18 mouse cellular contexts compared by ENCODE assay signal in the genomic region with DNA sequence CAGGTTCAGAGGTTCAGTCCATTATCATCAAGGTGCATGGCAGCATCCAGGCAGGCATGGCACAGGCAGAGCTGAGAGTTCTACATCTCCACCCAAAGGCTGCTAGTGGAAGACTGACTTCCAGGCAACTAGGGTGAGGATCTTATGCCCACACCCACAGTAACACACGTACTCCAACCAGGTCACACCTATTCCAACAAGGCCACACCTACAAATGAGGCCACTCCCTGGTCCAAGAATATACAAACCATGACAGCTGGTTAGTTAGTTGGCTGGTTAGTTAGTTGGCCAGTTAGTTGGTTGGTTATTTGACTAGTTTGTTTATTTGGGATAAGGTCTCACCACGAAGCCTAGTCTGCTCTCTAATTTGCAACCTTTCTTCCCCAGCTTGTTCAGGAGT. TPM values are rescaled to one million over a fixed set of nuclear protein-coding genes. Genes with fewer than 3 reads are reported as not detected.
DNase-seq lines count a peak whose midpoint lies in the region; ATAC-seq and TF ChIP-seq lines count a peak whose summit lies in the region.
"Had no signal": no experiment of that assay in that cellular context is flagged by ENCODE, and none has a peak within 500 bp of the region (broad histone marks: within the 10 kb centered on the region; RNA-seq: fewer than 3 reads in every experiment).

No protein-coding gene starts in this region.

- no peak overlapping the region for H3K4me3 ChIP-seq in forebrain, embryonic 14.5 days (ENCODE audit: low read depth, low read length)
- no peak overlapping the region for H3K4me3 ChIP-seq in forebrain, embryonic 13.5 days
- no peak overlapping the region for H3K4me3 ChIP-seq in heart, embryonic 12.5 days
- H3K4me3 ChIP-seq in cortical plate, adult 2 months (ENCODE audit: insufficient read depth, low read length) = no peak overlapping the region
- H3K4me3 ChIP-seq: heart, embryonic 15.5 days; hindbrain, embryonic 10.5 days; hindbrain, embryonic 13.5 days; intestine, embryonic 15.5 days had no signal

- no peaks in the 10 kb centered on the region for H3K4me1 ChIP-seq in forebrain, embryonic 14.5 days (ENCODE audit: control insufficient read depth, insufficient read depth, low read length)
- peaks cover 4% of the 10 kb centered on the region; the same call in 1 of the 2 replicates for H3K4me1 ChIP-seq in forebrain, embryonic 13.5 days
- H3K4me1 ChIP-seq in heart, embryonic 12.5 days (replicated peaks) = no peaks in the 10 kb centered on the region; the same call in 1 of the 2 replicates
- no peaks in the 10 kb centered on the region for H3K4me1 ChIP-seq in cortical plate, adult 2 months (ENCODE audit: control insufficient read depth, insufficient read depth, low read length)
- H3K4me1 ChIP-seq: intestine, embryonic 15.5 days had no signal

- DNase-seq in forebrain, embryonic 14.5 days (ENCODE audit: low spot score) = no peak
- peak; percentile 78 for DNase-seq in heart, adult 11 months
- DNase-seq in spleen, postnatal 4 days (ENCODE audit: low spot score in 2 of 2) = no peak
- DNase-seq: adrenal gland, adult 2 months; adrenal gland, postnatal 14 days; gastrocnemius, postnatal 10 days; gastrocnemius, postnatal 36 days; heart, postnatal 10 days; heart, postnatal 36 days; kidney, adult 11 months had no signal

- 78% methylated on average over 2 of the region's 2 CpGs for WGBS in forebrain, embryonic 14.5 days
- WGBS in forebrain, embryonic 13.5 days = 81% methylated on average over 2 of the region's 2 CpGs
- WGBS in heart, embryonic 12.5 days = 82% methylated on average over 2 of the region's 2 CpGs

- no peak for TF ChIP-seq POLR2A in cortical plate, adult 2 months (IDR thresholded peaks at IDR 0.05; ENCODE audit: extremely low read depth, insufficient read depth, low read length)

- H3K4me2 ChIP-seq in forebrain, embryonic 14.5 days (ENCODE audit: low read length) = no peak overlapping the region
- H3K4me2 ChIP-seq in forebrain, embryonic 13.5 days = no peak overlapping the region
- H3K4me2 ChIP-seq in heart, embryonic 12.5 days = no peak overlapping the region
- H3K4me2 ChIP-seq: heart, embryonic 11.5 days; heart, embryonic 15.5 days; hindbrain, embryonic 13.5 days; intestine, embryonic 15.5 days had no signal

- H3K36me3 ChIP-seq in forebrain, embryonic 14.5 days (ENCODE audit: control insufficient read depth, insufficient read depth, low read length) = no peaks in the 10 kb centered on the region
- no peaks in the 10 kb centered on the region for H3K36me3 ChIP-seq in forebrain, embryonic 13.5 days (ENCODE audit: poor library complexity, severe bottlenecking)
- H3K36me3 ChIP-seq in heart, embryonic 12.5 days = no peaks in the 10 kb centered on the region
- H3K36me3 ChIP-seq: heart, embryonic 15.5 days; hindbrain, embryonic 10.5 days; hindbrain, embryonic 13.5 days; intestine, embryonic 15.5 days had no signal

- no peak for TF ChIP-seq CTCF in cortical plate, adult 2 months (IDR thresholded peaks at IDR 0.05; ENCODE audit: extremely low read depth, insufficient read depth, low read length)

- H3K9ac ChIP-seq in forebrain, embryonic 14.5 days (ENCODE audit: low read length) = no peak overlapping the region
- no peak overlapping the region for H3K9ac ChIP-seq in forebrain, embryonic 13.5 days
- no peak overlapping the region for H3K9ac ChIP-seq in heart, embryonic 12.5 days
- H3K9ac ChIP-seq: heart, embryonic 15.5 days; hindbrain, embryonic 13.5 days; intestine, embryonic 15.5 days had no signal

- no peaks in the 10 kb centered on the region for H3K9me3 ChIP-seq in forebrain, embryonic 14.5 days (replicated peaks; ENCODE audit: control insufficient read depth, low read length)
- no peaks in the 10 kb centered on the region for H3K9me3 ChIP-seq in forebrain, embryonic 13.5 days (replicated peaks)
- H3K9me3 ChIP-seq in heart, embryonic 12.5 days (replicated peaks) = no peaks in the 10 kb centered on the region
- H3K9me3 ChIP-seq: heart, embryonic 15.5 days; hindbrain, embryonic 10.5 days; hindbrain, embryonic 13.5 days; intestine, embryonic 15.5 days had no signal

- 0 out of 2 replicates have a peak overlapping the region, but pooled peaks have one; percentile 24 for H3K27ac ChIP-seq in forebrain, embryonic 14.5 days (ENCODE audit: low read depth, low read length)
- no peak overlapping the region for H3K27ac ChIP-seq in forebrain, embryonic 13.5 days
- H3K27ac ChIP-seq in heart, embryonic 12.5 days (ENCODE audit: poor library complexity, severe bottlenecking) = no peak overlapping the region
- H3K27ac ChIP-seq in cortical plate, adult 2 months (ENCODE audit: insufficient read depth, low read length) = peak overlapping the region; percentile 42
- H3K27ac ChIP-seq: heart, embryonic 15.5 days; hindbrain, embryonic 10.5 days; hindbrain, embryonic 13.5 days; intestine, embryonic 15.5 days had no signal

- no peak for ATAC-seq in forebrain, embryonic 14.5 days
- no peak for ATAC-seq in forebrain, embryonic 13.5 days
- ATAC-seq in heart, embryonic 12.5 days (ENCODE audit: insufficient number of reproducible peaks, low FRiP score) = no peak
- ATAC-seq: intestine, embryonic 15.5 days had no signal

- no peaks in the 10 kb centered on the region for H3K27me3 ChIP-seq in forebrain, embryonic 14.5 days (replicated peaks; ENCODE audit: control insufficient read depth, insufficient read depth, low read length)
- H3K27me3 ChIP-seq in forebrain, embryonic 13.5 days = no peaks in the 10 kb centered on the region
- H3K27me3 ChIP-seq in heart, embryonic 12.5 days (replicated peaks) = 0 out of 2 replicates have a peak, but pooled peaks cover 3% of the 10 kb centered on the region
- H3K27me3 ChIP-seq: heart, embryonic 15.5 days; hindbrain, embryonic 13.5 days; intestine, embryonic 15.5 days had no signal

RNA-seq across cellular contexts. Expression of a gene that starts 27.2 kb away (rescaled TPM):
- polyA plus RNA-seq in forebrain, embryonic 14.5 days (2014; fragmentation: Nextera tagmentation; extraction: Ambion mirVana) = 2.6 and 4.0 TPM in 2 replicates
- 1.9 and 2.4 TPM in 2 replicates for polyA plus RNA-seq in forebrain, embryonic 13.5 days (2015; fragmentation: Nextera tagmentation; extraction: Ambion mirVana)
- 2.1 and 2.6 TPM in 2 replicates for polyA plus RNA-seq in heart, embryonic 12.5 days (2016; fragmentation: Nextera tagmentation; extraction: Ambion mirVana)
- 17.7 and 18.1 TPM in 2 replicates for polyA plus RNA-seq in cortical plate, adult 2 months (2012; rRNA removed)

RNA-seq across cellular contexts. Expression of a gene that starts 32.7 kb away (rescaled TPM):
- polyA plus RNA-seq in forebrain, embryonic 14.5 days (2014; fragmentation: Nextera tagmentation; extraction: Ambion mirVana) = 38.3 and 48.4 TPM in 2 replicates
- 47.5 and 48.1 TPM in 2 replicates for polyA plus RNA-seq in forebrain, embryonic 13.5 days (2015; fragmentation: Nextera tagmentation; extraction: Ambion mirVana)
- polyA plus RNA-seq in heart, embryonic 12.5 days (2016; fragmentation: Nextera tagmentation; extraction: Ambion mirVana) = 52.0 and 53.5 TPM in 2 replicates
- 33.1 and 33.8 TPM in 2 replicates for polyA plus RNA-seq in cortical plate, adult 2 months (2012; rRNA removed)

RNA-seq across cellular contexts. Expression of a gene that starts 33.7 kb away (rescaled TPM):
- polyA plus RNA-seq in forebrain, embryonic 14.5 days (2014; fragmentation: Nextera tagmentation; extraction: Ambion mirVana) = 226 and 231 TPM in 2 replicates
- 241 and 264 TPM in 2 replicates for polyA plus RNA-seq in forebrain, embryonic 13.5 days (2015; fragmentation: Nextera tagmentation; extraction: Ambion mirVana)
- polyA plus RNA-seq in heart, embryonic 12.5 days (2016; fragmentation: Nextera tagmentation; extraction: Ambion mirVana) = 112 and 115 TPM in 2 replicates
- polyA plus RNA-seq in cortical plate, adult 2 months (2012; rRNA removed) = 54.7 and 61.6 TPM in 2 replicates

RNA-seq across cellular contexts. Expression of a gene that starts 40.3 kb away (rescaled TPM):
- 34.4 and 35.7 TPM in 2 replicates for polyA plus RNA-seq in forebrain, embryonic 14.5 days (2014; fragmentation: Nextera tagmentation; extraction: Ambion mirVana)
- 41.1 and 42.7 TPM in 2 replicates for polyA plus RNA-seq in forebrain, embryonic 13.5 days (2015; fragmentation: Nextera tagmentation; extraction: Ambion mirVana)
- 35.0 and 37.5 TPM in 2 replicates for polyA plus RNA-seq in heart, embryonic 12.5 days (2016; fragmentation: Nextera tagmentation; extraction: Ambion mirVana)
- 32.5 and 33.3 TPM in 2 replicates for polyA plus RNA-seq in cortical plate, adult 2 months (2012; rRNA removed)

Comparison
In these comparisons a context has a peak if more than half of its experiments do, and no peak if none do; other contexts are left out.
1. H3K27ac ChIP-seq: peak in forebrain, embryonic 14.5 days (single experiment) and cortical plate, adult 2 months (single experiment); none in forebrain, embryonic 13.5 days (single experiment) and heart, embryonic 12.5 days (single experiment).